Mouse (Mus musculus): ENCODE measurements at regions not wholly inside any gene's neighbourhood (a gene's known extent, or its start where the extent isn't known, plus 50 kb on each side); places are given as distances from the start of the nearest gene placed in this dataset.

GRCm38 (mm10) chr16:97304156-97304735, 52.3 kb upstream of the Bace2 start:
- DNase-seq (ENCODE audit: low spot score): no peak
